Mouse (Mus musculus): ENCODE results near the gene Bcl9. TPM values are rescaled to one million over a fixed set of nuclear protein-coding genes. Genes with fewer than 3 reads are reported as not detected.
A peak's percentile ranks its signal among the peaks of the same experiment; 100 is the strongest.

Gene Bcl9
- total RNA-seq, 2 experiments from 2014 or later, result 64.7 to 67.6 TPM

- no peak overlapping the region for H3K4me3 ChIP-seq
- TF ChIP-seq CTCF (conservative IDR thresholded peaks at IDR 0.05), result no peak
- DNase-seq (ENCODE audit: low spot score in 2 of 2), result no peak
- no peak overlapping the region for H3K27ac ChIP-seq
These were observed 15.7 kb upstream of the Bcl9 start for GRCm38 (mm10) chr3:97313431-97313830.

DNA sequence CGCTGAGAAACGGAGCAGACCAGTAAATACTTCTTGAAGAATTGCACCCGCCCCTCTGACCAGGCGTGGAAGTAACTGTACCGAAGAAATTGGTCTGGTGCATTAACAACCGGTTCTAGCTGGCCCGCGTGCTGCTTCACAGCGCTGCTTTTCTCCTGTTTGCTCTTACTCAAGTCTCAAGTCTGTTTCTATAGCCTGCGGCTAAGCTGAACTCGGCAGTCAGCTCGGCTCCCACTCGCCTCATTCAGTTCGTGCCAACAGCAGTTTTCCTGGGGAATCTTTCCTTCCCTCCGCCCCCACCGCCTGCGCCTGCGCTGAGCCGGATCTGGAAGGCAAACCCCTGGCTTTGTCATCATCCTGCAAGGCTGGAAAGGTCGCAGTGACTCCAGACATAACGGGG lies 14.3 kb upstream of the Bcl9 start:
- Histone ChIP-seq H3K27ac (no peak overlapping the region), H3K4me3 (peak overlapping the region; percentile 43)
- peak; percentile 63 to 71 for DNase-seq (ENCODE audit: low spot score in 2 of 2)
- TF ChIP-seq CTCF (conservative IDR thresholded peaks at IDR 0.05), result no peak

GRCm38 (mm10) chr3:97309748-97310536 lies 12.2 kb upstream of the Bcl9 start:
- peak; percentile 35 for TF ChIP-seq CTCF (conservative IDR thresholded peaks at IDR 0.05)
- no peak for DNase-seq (ENCODE audit: low spot score in 2 of 2)
- no peak overlapping the region for H3K4me3 ChIP-seq
- no peak overlapping the region for H3K27ac ChIP-seq

DNA sequence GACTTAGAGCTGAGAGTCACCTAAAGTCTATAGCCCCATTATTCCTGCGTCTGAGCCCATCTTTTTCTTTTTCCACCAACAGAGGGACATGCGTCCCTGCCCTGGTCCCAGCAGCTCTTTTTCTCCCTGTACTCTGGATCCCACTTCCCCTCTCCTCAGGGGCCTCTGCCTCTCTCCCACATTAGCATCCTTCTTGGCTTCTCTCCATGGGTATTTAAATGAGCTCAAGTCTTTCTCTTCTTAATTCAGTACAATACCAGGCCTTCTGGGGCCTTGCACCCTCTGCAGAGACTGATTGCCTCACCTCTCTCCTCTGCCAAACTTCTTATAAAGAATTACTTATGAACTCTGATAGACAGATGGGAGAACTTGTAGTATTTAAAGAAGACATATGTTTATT lies 10.7 kb upstream of the Bcl9 start:
- no peak overlapping the region for H3K27ac ChIP-seq

GRCm38 (mm10) chr3:97305907-97306306 lies 8.2 kb upstream of the Bcl9 start:
- no peak for TF ChIP-seq CTCF (conservative IDR thresholded peaks at IDR 0.05)
- DNase-seq (ENCODE audit: low spot score in 2 of 2), result no peak
- Histone ChIP-seq H3K27ac (no peak overlapping the region), H3K4me3 (no peak overlapping the region)

More for the DNA sequence above, 10.7 kb upstream of the Bcl9 start:
- no peak for TF ChIP-seq CTCF (conservative IDR thresholded peaks at IDR 0.05)
- H3K4me3 ChIP-seq, result no peak overlapping the region
- no peak for DNase-seq (ENCODE audit: low spot score in 2 of 2)

DNA sequence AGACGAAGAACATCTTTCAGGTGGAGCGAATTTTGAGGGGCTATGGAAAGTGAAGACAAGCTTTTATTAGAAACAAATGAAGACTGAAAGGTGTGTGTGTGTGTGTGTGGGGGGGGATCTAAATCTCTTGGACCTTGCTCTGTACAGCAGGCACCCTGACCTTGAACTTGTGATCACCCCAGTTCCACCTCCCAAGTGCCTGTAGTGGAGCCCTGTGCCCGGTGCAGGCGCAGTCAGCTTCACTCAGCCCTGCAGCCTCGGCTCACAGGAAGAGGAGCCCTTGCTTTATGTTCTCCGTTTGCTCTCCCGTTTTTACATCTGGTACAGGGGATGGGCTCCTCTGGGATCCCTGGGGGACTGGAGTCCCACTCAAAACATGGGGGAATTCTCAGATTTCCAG lies 3.9 kb upstream of the Bcl9 start:
- Histone ChIP-seq H3K27ac (no peak overlapping the region), H3K4me3 (no peak overlapping the region)
- no peak for DNase-seq (ENCODE audit: low spot score in 2 of 2)
- no peak for TF ChIP-seq CTCF (conservative IDR thresholded peaks at IDR 0.05)

GRCm38 (mm10) chr3:97300370-97300769 lies 2.7 kb upstream of the Bcl9 start:
- TF ChIP-seq CTCF (conservative IDR thresholded peaks at IDR 0.05), result no peak
- Histone ChIP-seq H3K27ac (no peak overlapping the region), H3K4me3 (no peak overlapping the region)
- DNase-seq (ENCODE audit: low spot score in 2 of 2), result no peak

DNA sequence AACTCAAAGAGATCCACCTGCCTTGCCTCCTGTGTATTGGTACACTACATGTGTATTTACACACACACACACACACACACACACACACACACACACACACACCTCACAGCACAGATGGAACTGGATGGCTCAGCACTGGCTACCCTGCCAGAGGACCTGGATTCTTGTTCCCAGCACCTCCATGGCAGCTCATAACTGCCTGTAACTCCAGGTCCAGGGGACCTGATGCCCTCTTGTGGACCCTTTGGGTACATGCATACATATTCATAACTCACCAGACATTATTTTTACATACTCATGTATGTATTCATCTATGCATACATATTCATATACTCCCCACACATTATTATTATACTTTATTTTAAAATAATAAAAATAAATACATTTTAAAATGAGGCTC lies 2.2 kb upstream of the Bcl9 start:
- peak; percentile 58 for TF ChIP-seq CTCF (conservative IDR thresholded peaks at IDR 0.05)
- Histone ChIP-seq H3K4me3 (no peak overlapping the region), H3K27ac (no peak overlapping the region)
- DNase-seq (ENCODE audit: low spot score in 2 of 2), result no peak

DNA sequence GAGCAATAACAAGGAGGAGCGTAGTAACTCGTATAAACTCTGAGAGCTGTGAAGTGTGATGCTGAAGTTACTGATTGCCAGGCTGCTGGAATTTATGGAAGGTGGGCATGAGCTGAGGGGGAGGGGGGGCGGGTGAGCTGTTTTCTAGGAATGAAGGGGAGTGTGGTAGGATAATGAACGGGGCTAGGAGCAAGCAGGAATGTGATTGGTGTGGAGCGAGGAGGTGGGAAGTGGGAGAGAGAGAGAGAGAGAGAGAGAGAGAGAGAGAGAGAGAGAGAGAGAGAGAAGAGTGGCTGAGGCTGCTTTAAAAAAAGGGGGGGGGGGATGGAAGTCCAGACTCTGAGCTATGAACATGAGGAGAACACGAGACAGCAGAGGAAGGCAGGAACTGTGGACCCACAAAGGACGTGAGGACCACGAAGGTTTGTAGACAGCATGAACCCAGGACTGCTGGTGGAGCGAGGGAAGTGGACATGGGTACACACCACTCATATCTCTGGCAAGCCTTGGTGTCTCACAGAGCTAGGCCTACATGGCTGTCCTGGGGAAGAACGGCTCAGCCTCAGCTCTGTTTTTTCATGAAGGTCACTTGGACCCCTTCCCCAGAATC lies 1.2 kb upstream of the Bcl9 start:
- TF ChIP-seq CTCF (conservative IDR thresholded peaks at IDR 0.05), result no peak
- no peak for DNase-seq (ENCODE audit: low spot score in 2 of 2)
- Histone ChIP-seq H3K4me3 (no peak overlapping the region), H3K27ac (no peak overlapping the region)

- Histone ChIP-seq H3K4me3 (peak overlapping the region; percentile 92), H3K27ac (peak overlapping the region; percentile 99)
- peak; percentile 26; the same call in 1 of the 2 replicates for TF ChIP-seq CTCF (conservative IDR thresholded peaks at IDR 0.05)
- DNase-seq (ENCODE audit: low spot score in 2 of 2), result peak; percentile 25 to 38
These were observed 670 bp downstream of the Bcl9 start for GRCm38 (mm10) chr3:97296941-97297552.

- Histone ChIP-seq H3K4me3 (no peak overlapping the region), H3K27ac (no peak overlapping the region)
- no peak for TF ChIP-seq CTCF (conservative IDR thresholded peaks at IDR 0.05)
- no peak for DNase-seq (ENCODE audit: low spot score in 2 of 2)
These were observed 3.4 kb downstream of the Bcl9 start for GRCm38 (mm10) chr3:97294334-97294733.

DNA sequence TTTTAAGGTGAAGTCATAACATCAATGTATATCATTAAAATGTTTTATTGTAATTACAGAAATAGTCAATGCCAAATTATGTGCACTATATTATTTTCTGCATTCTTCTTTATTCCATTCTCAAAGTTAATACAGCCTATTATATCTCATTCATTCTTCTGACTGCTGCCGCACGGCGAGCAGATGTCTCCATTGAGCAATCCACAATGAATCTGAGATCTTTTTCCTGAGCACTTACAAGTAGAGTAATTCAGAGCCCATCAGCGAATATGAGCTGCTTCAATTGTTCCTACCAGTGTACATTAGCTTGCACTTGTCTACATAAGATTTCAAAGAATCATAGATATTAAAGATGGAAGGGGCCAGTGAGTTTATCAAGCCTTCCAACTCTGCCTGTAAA lies 12.8 kb downstream of the Bcl9 start:
- TF ChIP-seq CTCF (conservative IDR thresholded peaks at IDR 0.05), result no peak
- no peak overlapping the region for H3K27ac ChIP-seq
- no peak overlapping the region for H3K4me3 ChIP-seq
- no peak for DNase-seq (ENCODE audit: low spot score in 2 of 2)

DNA sequence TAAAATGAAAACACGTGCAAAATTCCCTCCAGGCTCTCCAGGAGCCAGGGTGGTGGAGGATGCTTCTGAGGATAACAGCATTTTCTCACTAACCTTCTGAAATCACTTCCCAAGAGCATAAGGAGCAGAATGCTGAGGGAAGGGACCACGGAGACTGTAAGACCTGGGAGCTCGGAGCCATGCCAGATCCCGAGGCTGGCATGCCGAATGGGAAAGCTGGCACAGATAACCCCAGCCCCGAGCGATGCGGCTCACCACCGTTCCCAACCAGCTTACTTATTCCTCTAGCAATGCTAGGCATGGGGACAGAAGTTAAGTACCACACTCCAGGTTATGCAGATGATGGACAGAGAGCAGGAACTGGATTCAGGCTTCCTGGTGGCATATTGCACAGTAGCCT lies 13.7 kb downstream of the Bcl9 start:
- TF ChIP-seq CTCF (conservative IDR thresholded peaks at IDR 0.05), result no peak
- Histone ChIP-seq H3K4me3 (no peak overlapping the region), H3K27ac (peak overlapping the region; percentile 37; the same call in 1 of the 2 replicates)
- no peak for DNase-seq (ENCODE audit: low spot score in 2 of 2)

Data from layer of hippocampus, adult 2 months (tissue).